Mouse (Mus musculus) T-helper 1 cell (primary cell): ENCODE measurements at regions not wholly inside any gene's neighbourhood (a gene's known extent, or its start where the extent isn't known, plus 50 kb on each side); places are given as distances from the start of the nearest gene placed in this dataset.

Source experiments
- in situ Hi-C: fragments of 300-600 bp; cut with MboI, MseI; formaldehyde crosslinking; loops from one replicate; pipeline ENCODE4 v1.15.1; 2025; ENCODE audit warnings: high pct_unique_total_duplicates

- in situ Hi-C loops, result loop anchor here (10.0 kb wide), 1 partner anchor 1698 kb away; no protein-coding TSS in a partner anchor
These were observed 501.1 kb upstream of the Grin3a start for GRCm38 (mm10) chr4:50346691-50347090.
